Mouse (Mus musculus) T-helper 1 cell (primary cell): ENCODE data around the gene Slc22a4.
"Not testable (repeated sequence)": the region's sequence is repeated elsewhere in the genome, so short reads cannot be mapped to it uniquely, and the experiment has no call there.

Source experiments
- in situ Hi-C: fragments of 300-600 bp; cut with MboI, MseI; formaldehyde crosslinking; loops from one replicate; pipeline ENCODE4 v1.15.1; 2025; ENCODE audit warnings: high pct_unique_total_duplicates

Gene Slc22a4

DNA sequence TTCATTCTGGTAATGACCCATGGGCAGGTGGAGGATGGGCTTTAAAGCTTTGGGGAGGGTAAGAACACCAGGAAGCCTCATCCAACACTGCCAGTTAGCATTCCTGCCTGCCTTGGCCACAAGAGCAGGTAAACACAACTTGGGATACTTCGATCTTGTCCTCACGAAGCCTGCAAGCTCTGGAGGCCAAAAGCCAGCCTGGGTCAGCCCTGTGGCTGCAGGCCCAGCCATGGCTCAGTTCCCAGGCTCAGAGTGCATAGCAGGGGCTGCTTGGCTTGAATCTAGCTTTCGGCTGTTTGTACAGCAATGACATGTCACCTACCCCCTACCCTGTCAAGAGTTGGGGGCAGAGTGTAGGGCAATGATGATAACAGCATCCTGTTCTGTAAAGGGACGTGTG is 21.0 kb downstream of the Slc22a4 start:
- in situ Hi-C loops, result no loop called here

GRCm38 (mm10) chr11:54006362-54006761 is 21.5 kb downstream of the Slc22a4 start:
- in situ Hi-C loops, result not testable (repeated sequence)

GRCm38 (mm10) chr11:54004734-54005133 is 23.2 kb downstream of the Slc22a4 start:
- in situ Hi-C loops, result loop anchor here (5.0 kb wide), 2 partner anchors 53 to 248 kb away; no protein-coding TSS in a partner anchor

DNA sequence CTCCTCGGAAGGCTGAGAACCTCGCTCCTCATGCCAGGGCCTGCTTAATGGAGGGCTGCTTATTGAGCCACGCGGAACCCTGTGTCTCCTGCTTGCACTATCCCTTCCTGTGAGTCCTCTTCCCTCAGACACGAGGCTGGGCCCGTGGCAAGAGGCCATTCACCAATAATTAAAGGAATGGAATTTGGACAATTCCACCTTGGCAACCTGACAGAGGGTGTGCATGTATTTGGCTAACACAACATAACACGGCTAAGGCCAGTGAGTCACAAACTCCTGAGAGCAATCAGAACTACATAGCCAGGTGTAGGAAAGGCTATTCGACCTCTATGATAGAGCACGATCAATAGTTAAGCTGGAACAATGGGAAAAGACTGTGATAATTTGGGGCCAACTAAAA is 23.7 kb downstream of the Slc22a4 start:
- in situ Hi-C loops, result loop anchor here (5.0 kb wide), 2 partner anchors 53 to 248 kb away; no protein-coding TSS in a partner anchor

DNA sequence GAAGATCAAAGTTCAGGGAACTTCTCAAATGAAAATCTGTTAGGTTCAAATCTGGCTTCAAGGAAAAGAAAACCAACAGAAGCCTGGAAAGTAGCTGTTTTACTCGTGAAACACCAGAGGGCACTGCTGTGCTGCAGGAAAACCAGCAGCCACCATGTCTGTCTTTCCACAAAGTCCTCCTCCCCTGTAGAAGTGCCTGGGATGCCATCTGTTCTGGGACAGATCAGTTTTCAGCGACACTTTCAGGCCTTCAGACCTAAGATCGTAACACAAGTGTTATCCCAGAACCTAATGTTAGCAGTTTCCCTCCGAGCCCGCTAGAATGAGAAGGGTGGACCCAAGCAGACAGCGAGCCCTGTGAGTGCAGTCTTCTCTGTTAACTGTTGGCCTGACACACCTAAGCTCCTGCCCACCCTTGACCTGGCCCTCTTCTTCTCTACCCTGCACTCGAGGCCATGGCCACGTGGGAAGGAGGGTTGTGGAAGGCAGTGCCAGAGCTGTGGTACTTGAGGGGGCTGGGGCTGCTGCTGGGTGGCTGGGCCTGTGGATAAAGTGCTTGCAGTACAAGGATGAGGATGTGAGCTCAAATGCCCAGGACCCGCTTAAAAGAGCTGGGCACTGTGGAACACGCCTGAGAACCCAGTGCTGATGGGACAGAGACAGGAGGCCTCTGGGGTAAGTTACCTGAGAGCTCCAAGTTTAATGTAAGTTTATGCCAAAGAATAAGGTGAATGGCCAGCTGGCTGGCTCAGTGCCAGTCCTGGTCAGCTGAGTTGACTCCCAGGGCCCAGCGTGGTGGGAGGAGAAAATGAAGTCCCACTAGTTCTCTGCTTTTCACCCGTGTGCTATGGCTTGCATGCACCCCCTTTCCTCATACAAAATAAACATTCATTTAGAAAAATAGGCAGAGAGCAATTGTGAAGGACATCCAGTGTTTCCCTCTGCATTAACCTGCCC is 24.9 kb downstream of the Slc22a4 start:
- in situ Hi-C loops, result loop anchor here (5.0 kb wide), 2 partner anchors 54 to 249 kb away; no protein-coding TSS in a partner anchor

DNA sequence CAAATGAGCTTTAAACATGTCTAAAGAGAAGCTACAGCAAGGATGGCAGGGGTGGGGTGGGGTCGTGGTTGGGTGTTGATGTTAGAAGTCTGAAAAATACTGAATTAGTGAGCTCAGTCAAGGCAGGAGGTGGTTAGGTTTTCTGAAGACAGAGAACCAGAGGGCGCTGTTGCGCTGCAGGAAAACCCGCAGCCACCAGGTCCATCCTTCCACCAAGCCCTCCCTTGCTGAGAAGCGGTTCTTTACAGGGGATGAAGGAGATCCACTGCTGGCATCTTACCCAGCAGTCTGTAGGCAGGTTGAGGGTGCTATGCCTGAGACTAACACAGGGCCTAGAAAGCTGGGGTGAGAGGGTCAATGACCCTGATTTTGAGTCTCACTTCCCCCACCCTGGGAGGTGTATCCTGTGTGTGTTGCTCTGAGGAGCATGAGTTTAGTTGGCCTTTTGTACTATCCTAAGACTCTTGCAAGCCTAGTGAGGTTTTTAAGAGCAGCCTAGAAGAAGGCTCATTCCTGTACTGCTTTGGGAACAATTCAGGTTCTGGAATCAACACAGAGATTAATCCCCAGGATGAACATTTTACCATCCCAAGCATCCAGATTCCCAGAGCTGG is 25.6 kb downstream of the Slc22a4 start:
- in situ Hi-C loops, result loop anchor here (5.0 kb wide), 2 partner anchors 55 to 250 kb away; no protein-coding TSS in a partner anchor

GRCm38 (mm10) chr11:53997661-53998060 is 30.2 kb downstream of the Slc22a4 start:
- in situ Hi-C loops, result no loop called here

- in situ Hi-C loops, result no loop called here
These were observed 35.6 kb downstream of the Slc22a4 start for GRCm38 (mm10) chr11:53992264-53992663.

DNA sequence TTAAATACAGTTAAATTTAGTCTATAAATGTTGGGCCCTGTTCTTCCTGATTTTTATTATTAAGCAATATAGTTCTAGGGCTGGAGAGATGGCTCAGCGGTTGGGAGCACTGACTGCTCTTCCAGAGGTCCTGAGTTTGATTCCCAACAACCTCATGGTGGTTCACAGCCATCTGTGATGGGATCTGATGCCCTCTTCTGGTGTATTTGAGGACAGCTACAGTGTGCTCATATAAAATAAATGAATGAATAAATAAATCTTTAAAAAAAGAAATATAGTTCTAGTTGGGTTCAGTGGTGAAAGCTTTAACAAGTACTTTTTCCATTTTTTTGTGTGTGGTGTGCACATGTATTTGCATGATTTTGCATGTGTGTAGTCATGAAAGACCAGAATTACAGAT is 38.7 kb downstream of the Slc22a4 start:
- in situ Hi-C loops, result no loop called here

GRCm38 (mm10) chr11:53988081-53988480 is 39.8 kb downstream of the Slc22a4 start:
- in situ Hi-C loops, result no loop called here

DNA sequence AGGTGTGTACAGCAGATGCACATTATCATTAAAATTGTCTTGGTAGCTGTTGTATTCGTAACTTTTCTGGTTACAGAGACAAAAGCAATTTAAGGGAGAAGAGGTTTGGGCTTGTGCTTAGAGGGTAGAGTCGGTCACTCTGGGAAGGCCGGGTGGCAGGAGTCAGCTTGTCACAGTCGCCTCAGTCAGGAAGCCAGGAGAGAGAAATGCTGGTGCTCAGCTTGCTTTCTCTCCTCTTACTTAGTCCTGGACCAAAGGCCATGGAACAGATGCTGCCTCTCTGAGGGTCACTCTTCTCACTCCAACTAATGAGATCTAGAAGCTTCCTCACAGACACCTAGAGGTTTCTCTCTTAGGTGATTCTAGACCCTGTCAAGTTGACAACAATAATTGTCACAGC is 46.5 kb downstream of the Slc22a4 start:
- in situ Hi-C loops, result no loop called here

DNA sequence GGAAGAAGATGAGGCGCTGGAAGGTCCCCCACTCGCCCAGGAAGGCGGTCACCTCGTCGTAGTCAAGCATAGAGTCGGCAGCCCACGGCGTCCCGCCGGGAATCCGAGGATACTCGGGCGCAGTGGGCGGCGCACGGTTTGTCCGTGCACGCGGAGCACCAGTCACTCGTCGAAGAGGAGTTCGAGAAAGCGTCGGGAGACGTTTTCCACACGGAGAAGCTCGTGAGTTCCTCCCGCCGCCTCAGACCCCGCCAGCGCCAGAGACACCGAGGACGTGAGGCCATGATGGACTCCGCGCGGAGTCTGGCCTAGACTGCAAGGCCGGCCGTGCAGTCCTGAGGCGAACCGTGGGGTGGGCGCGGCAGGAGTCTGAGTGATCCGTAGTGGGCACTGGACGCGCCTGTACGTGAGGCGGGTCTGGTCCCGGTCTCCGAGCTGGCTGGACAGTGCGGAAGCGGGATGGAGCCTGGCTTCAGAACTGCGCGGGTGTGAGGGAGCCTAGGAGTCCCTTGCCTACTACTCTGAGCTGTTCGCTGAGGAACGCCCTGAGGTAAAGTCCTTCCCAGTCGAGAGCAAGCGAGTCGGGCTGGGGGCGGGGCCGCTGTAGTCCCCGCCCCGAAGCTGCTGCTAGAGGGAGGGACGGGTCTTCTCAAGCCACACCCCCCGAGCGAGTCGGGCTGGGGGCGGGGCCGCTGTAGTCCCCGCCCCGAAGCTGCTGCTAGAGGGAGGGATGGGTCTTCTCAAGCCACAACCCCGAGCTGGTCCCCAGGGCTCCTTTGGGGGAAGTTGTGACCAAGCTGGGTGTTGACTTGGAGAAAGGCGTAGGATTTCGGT is 47.9 kb downstream of the Slc22a4 start, which contains the start of gene Slc22a21:
TSS of gene Slc22a21 (minus strand) at position 545 of the 834 bp plus-strand sequence.
- in situ Hi-C loops, result no loop called here

- in situ Hi-C loops, result not testable (repeated sequence)
These were observed 48.5 kb downstream of the Slc22a4 start for GRCm38 (mm10) chr11:53979456-53979787.

- in situ Hi-C loops, result no loop called here
These were observed 50.2 kb downstream of the Slc22a4 start for GRCm38 (mm10) chr11:53977672-53978071.

GRCm38 (mm10) chr11:53975559-53975958 is 52.3 kb downstream of the Slc22a4 start:
- in situ Hi-C loops, result no loop called here

GRCm38 (mm10) chr11:53958984-53959383 is 68.9 kb downstream of the Slc22a4 start:
- in situ Hi-C loops, result no loop called here

GRCm38 (mm10) chr11:53958176-53958575 is 69.7 kb downstream of the Slc22a4 start:
- in situ Hi-C loops, result not testable (repeated sequence)

DNA sequence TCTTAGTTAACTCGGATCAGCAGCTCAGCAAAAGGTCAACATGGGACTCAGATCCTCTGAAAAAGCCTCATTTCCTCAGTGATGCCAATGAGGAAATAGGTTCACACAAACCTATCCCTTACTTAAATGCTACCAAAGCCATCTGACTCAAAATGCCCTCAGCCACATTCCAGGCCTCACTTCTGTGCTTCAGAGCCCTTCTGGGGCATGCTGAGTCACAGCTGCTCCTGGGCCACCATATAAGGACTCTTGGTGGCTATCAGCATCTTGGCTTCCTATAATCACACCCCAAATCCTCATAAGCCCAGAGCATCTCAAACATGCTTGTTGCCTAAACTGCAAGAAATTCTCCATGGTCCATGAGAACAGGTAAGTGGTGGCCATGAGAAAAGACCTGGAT is 71.3 kb downstream of the Slc22a4 start:
- in situ Hi-C loops, result no loop called here

DNA sequence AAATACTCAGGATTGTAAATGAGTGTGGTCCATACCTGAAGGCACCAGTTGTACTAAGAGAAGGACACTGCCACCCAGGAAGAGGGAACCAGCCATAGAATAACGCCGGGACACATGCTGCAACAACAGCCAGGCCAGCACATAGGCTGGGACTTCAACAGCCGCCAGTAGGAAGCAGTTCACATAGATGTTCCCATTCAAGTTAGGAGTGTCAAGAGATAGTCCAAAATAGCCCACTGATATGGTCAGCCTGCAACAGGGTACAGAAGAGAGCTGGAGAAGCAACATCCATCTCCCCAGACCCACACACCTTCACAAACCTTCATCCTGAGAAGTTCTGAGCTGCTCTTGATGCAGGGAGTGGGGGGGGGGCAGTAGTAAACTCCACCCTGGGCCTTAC is 73.2 kb downstream of the Slc22a4 start:
- in situ Hi-C loops, result no loop called here

- in situ Hi-C loops, result not testable (repeated sequence)
These were observed 77.8 kb downstream of the Slc22a4 start for GRCm38 (mm10) chr11:53950133-53950532.
